Mouse (Mus musculus): ENCODE data around the gene Nsg1.

Gene Nsg1

GRCm38 (mm10) chr5:38159634-38160413 lies at the start of gene Nsg1:
Nsg1 (minus strand) TSS chr5:38159907.
- H3K4me3 ChIP-seq (replicated peaks; ENCODE audit: low read length) = peak within 1 kb of the TSS; percentile 81
- H3K4me1 ChIP-seq (replicated peaks; ENCODE audit: low read depth, low read length) = peaks cover 15% of the 10 kb centered on the region
- H3K36me3 ChIP-seq (ENCODE audit: insufficient read depth, low read length) = no peaks in the 10 kb centered on the region
- no peak for TF ChIP-seq NANOG (IDR thresholded peaks at IDR 0.05; ENCODE audit: borderline replicate concordance, low read length)
- TF ChIP-seq CTCF (conservative IDR thresholded peaks at IDR 0.05; ENCODE audit: low read length) = no peak
- peaks cover 96% of the 10 kb centered on the region for H3K27me3 ChIP-seq (ENCODE audit: insufficient read depth, low read length)
- peaks cover 7% of the 10 kb centered on the region for H3K9me3 ChIP-seq (ENCODE audit: low read length)

GRCm38 (mm10) chr5:38208985-38209384 lies 49.3 kb upstream of the Nsg1 start:
- no peaks in the 10 kb centered on the region for H3K27me3 ChIP-seq (ENCODE audit: insufficient read depth, low read length)
- no peak overlapping the region for H3K4me3 ChIP-seq (replicated peaks; ENCODE audit: low read length)
- H3K9me3 ChIP-seq (ENCODE audit: low read length) = no peaks in the 10 kb centered on the region
- peaks cover 26% of the 10 kb centered on the region for H3K4me1 ChIP-seq (replicated peaks; ENCODE audit: low read depth, low read length)
- H3K36me3 ChIP-seq (ENCODE audit: insufficient read depth, low read length) = peaks cover 76% of the 10 kb centered on the region
- TF ChIP-seq CTCF (conservative IDR thresholded peaks at IDR 0.05; ENCODE audit: low read length) = no peak
- TF ChIP-seq POU5F1 (IDR thresholded peaks at IDR 0.05; ENCODE audit: borderline replicate concordance, low read length) = no peak

GRCm38 (mm10) chr5:38205303-38205726 lies 45.6 kb upstream of the Nsg1 start:
- Histone ChIP-seq H3K4me1 (replicated peaks; ENCODE audit: low read depth, low read length) (peaks cover 24% of the 10 kb centered on the region), H3K27me3 (ENCODE audit: insufficient read depth, low read length) (no peaks in the 10 kb centered on the region), H3K9me3 (ENCODE audit: low read length) (no peaks in the 10 kb centered on the region), H3K4me3 (replicated peaks; ENCODE audit: low read length) (no peak overlapping the region), H3K36me3 (ENCODE audit: insufficient read depth, low read length) (peaks cover 77% of the 10 kb centered on the region)
- TF ChIP-seq NANOG (IDR thresholded peaks at IDR 0.05; ENCODE audit: borderline replicate concordance, low read length) (no peak), POU5F1 (IDR thresholded peaks at IDR 0.05; ENCODE audit: borderline replicate concordance, low read length) (no peak), CTCF (conservative IDR thresholded peaks at IDR 0.05; ENCODE audit: low read length) (no peak)

GRCm38 (mm10) chr5:38199686-38200085 lies 40.0 kb upstream of the Nsg1 start:
- Histone ChIP-seq H3K36me3 (ENCODE audit: insufficient read depth, low read length) (peaks cover 49% of the 10 kb centered on the region), H3K4me3 (replicated peaks; ENCODE audit: low read length) (no peak overlapping the region), H3K9me3 (ENCODE audit: low read length) (no peaks in the 10 kb centered on the region), H3K27me3 (ENCODE audit: insufficient read depth, low read length) (no peaks in the 10 kb centered on the region), H3K4me1 (replicated peaks; ENCODE audit: low read depth, low read length) (0 out of 2 replicates have a peak, but pooled peaks cover 7% of the 10 kb centered on the region)
- TF ChIP-seq POU5F1 (IDR thresholded peaks at IDR 0.05; ENCODE audit: borderline replicate concordance, low read length) = no peak
- no peak for TF ChIP-seq NANOG (IDR thresholded peaks at IDR 0.05; ENCODE audit: borderline replicate concordance, low read length)
- no peak for TF ChIP-seq CTCF (conservative IDR thresholded peaks at IDR 0.05; ENCODE audit: low read length)

- TF ChIP-seq NANOG (IDR thresholded peaks at IDR 0.05; ENCODE audit: borderline replicate concordance, low read length) (no peak), CTCF (conservative IDR thresholded peaks at IDR 0.05; ENCODE audit: low read length) (peak; percentile 70), POU5F1 (IDR thresholded peaks at IDR 0.05; ENCODE audit: borderline replicate concordance, low read length) (no peak)
- no peak overlapping the region for H3K4me3 ChIP-seq (replicated peaks; ENCODE audit: low read length)
- peaks cover 27% of the 10 kb centered on the region for H3K36me3 ChIP-seq (ENCODE audit: insufficient read depth, low read length)
- no peaks in the 10 kb centered on the region for H3K9me3 ChIP-seq (ENCODE audit: low read length)
- H3K4me1 ChIP-seq (replicated peaks; ENCODE audit: low read depth, low read length) = 0 out of 2 replicates have a peak, but pooled peaks cover 3% of the 10 kb centered on the region
- H3K27me3 ChIP-seq (ENCODE audit: insufficient read depth, low read length) = 0 out of 2 replicates have a peak, but pooled peaks cover 2% of the 10 kb centered on the region
Observed at GRCm38 (mm10) chr5:38197482-38197823, 37.7 kb upstream of the Nsg1 start.

GRCm38 (mm10) chr5:38196821-38197481 lies 37.2 kb upstream of the Nsg1 start:
- H3K9me3 ChIP-seq (ENCODE audit: low read length) = no peaks in the 10 kb centered on the region
- TF ChIP-seq NANOG (IDR thresholded peaks at IDR 0.05; ENCODE audit: borderline replicate concordance, low read length) = no peak
- TF ChIP-seq POU5F1 (IDR thresholded peaks at IDR 0.05; ENCODE audit: borderline replicate concordance, low read length) = no peak
- no peak for TF ChIP-seq CTCF (conservative IDR thresholded peaks at IDR 0.05; ENCODE audit: low read length)
- H3K36me3 ChIP-seq (ENCODE audit: insufficient read depth, low read length) = peaks cover 22% of the 10 kb centered on the region
- H3K4me1 ChIP-seq (replicated peaks; ENCODE audit: low read depth, low read length) = 0 out of 2 replicates have a peak, but pooled peaks cover 3% of the 10 kb centered on the region
- H3K4me3 ChIP-seq (replicated peaks; ENCODE audit: low read length) = no peak overlapping the region
- 0 out of 2 replicates have a peak, but pooled peaks cover 2% of the 10 kb centered on the region for H3K27me3 ChIP-seq (ENCODE audit: insufficient read depth, low read length)

- no peaks in the 10 kb centered on the region for H3K9me3 ChIP-seq (ENCODE audit: low read length)
- H3K4me1 ChIP-seq (replicated peaks; ENCODE audit: low read depth, low read length) = 0 out of 2 replicates have a peak, but pooled peaks cover 2% of the 10 kb centered on the region
- H3K36me3 ChIP-seq (ENCODE audit: insufficient read depth, low read length) = peaks cover 12% of the 10 kb centered on the region
- TF ChIP-seq POU5F1 (IDR thresholded peaks at IDR 0.05; ENCODE audit: borderline replicate concordance, low read length) (no peak), CTCF (conservative IDR thresholded peaks at IDR 0.05; ENCODE audit: low read length) (no peak), NANOG (IDR thresholded peaks at IDR 0.05; ENCODE audit: borderline replicate concordance, low read length) (no peak)
- H3K4me3 ChIP-seq (replicated peaks; ENCODE audit: low read length) = no peak overlapping the region
- H3K27me3 ChIP-seq (ENCODE audit: insufficient read depth, low read length) = 0 out of 2 replicates have a peak, but pooled peaks cover 2% of the 10 kb centered on the region
Observed at GRCm38 (mm10) chr5:38195941-38196340, 36.2 kb upstream of the Nsg1 start.

- TF ChIP-seq CTCF (conservative IDR thresholded peaks at IDR 0.05; ENCODE audit: low read length) (no peak), POU5F1 (IDR thresholded peaks at IDR 0.05; ENCODE audit: borderline replicate concordance, low read length) (no peak), NANOG (IDR thresholded peaks at IDR 0.05; ENCODE audit: borderline replicate concordance, low read length) (no peak)
- H3K36me3 ChIP-seq (ENCODE audit: insufficient read depth, low read length) = peaks cover 4% of the 10 kb centered on the region; the same call in 1 of the 2 replicates
- H3K27me3 ChIP-seq (ENCODE audit: insufficient read depth, low read length) = 0 out of 2 replicates have a peak, but pooled peaks cover 2% of the 10 kb centered on the region
- no peak overlapping the region for H3K4me3 ChIP-seq (replicated peaks; ENCODE audit: low read length)
- no peaks in the 10 kb centered on the region for H3K9me3 ChIP-seq (ENCODE audit: low read length)
- H3K4me1 ChIP-seq (replicated peaks; ENCODE audit: low read depth, low read length) = no peaks in the 10 kb centered on the region
Observed at GRCm38 (mm10) chr5:38194946-38195345, 35.2 kb upstream of the Nsg1 start.
